Mouse (Mus musculus): ENCODE data around the gene Evx2.

The Evx2 gene

GRCm38 (mm10) chr2:74683471-74683951, 24.2 kb upstream of the Evx2 start:
- in situ Hi-C loops (cut with MboI, MseI): no loop called here

- in situ Hi-C loops (cut with MboI, MseI): no loop called here
These were observed 23.4 kb upstream of the Evx2 start for GRCm38 (mm10) chr2:74682796-74683195.

GRCm38 (mm10) chr2:74681594-74682531, 22.5 kb upstream of the Evx2 start:
- in situ Hi-C loops (cut with MboI, MseI): no loop called here

- in situ Hi-C loops (cut with MboI, MseI): no loop called here
These were observed 21.4 kb upstream of the Evx2 start for GRCm38 (mm10) chr2:74680561-74681398.

GRCm38 (mm10) chr2:74679980-74680379, 20.6 kb upstream of the Evx2 start:
- in situ Hi-C loops (cut with MboI, MseI): loop anchor here (5.0 to 10.0 kb wide), 3 partner anchors 375 to 1108 kb away; no protein-coding TSS in a partner anchor

- in situ Hi-C loops (cut with MboI, MseI): loop anchor here (5.0 to 10.0 kb wide), 3 partner anchors 375 to 1107 kb away; no protein-coding TSS in a partner anchor
These were observed 20.2 kb upstream of the Evx2 start for GRCm38 (mm10) chr2:74679596-74679971.

- in situ Hi-C loops (cut with MboI, MseI): loop anchor here (5.0 to 10.0 kb wide), 3 partner anchors 374 to 1107 kb away; no protein-coding TSS in a partner anchor
These were observed 19.7 kb upstream of the Evx2 start, which contains the start of gene Hoxd11 for GRCm38 (mm10) chr2:74678891-74679595. TSS of gene Hoxd11 (plus strand) at chr2:74679557.

- in situ Hi-C loops (cut with MboI, MseI): loop anchor here (5.0 to 10.0 kb wide), 3 partner anchors 372 to 1105 kb away; no protein-coding TSS in a partner anchor
These were observed 17.7 kb upstream of the Evx2 start for GRCm38 (mm10) chr2:74677106-74677505.

- in situ Hi-C loops (cut with MboI, MseI): loop anchor here (5.0 to 10.0 kb wide), 3 partner anchors 372 to 1104 kb away; no protein-coding TSS in a partner anchor
These were observed 17.2 kb upstream of the Evx2 start for GRCm38 (mm10) chr2:74676376-74677052.

- in situ Hi-C loops (cut with MboI, MseI): loop anchor here (5.0 to 10.0 kb wide), 3 partner anchors 371 to 1103 kb away; no protein-coding TSS in a partner anchor
These were observed 16.4 kb upstream of the Evx2 start for GRCm38 (mm10) chr2:74675666-74676282.

- in situ Hi-C loops (cut with MboI, MseI): loop anchor here (5.0 to 25.0 kb wide), 4 partner anchors 370 to 1103 kb away; partner anchors contain the start of gene Chrna1 (in 1 of the 2)
These were observed 15.7 kb upstream of the Evx2 start, which contains the start of gene Hoxd12 for GRCm38 (mm10) chr2:74674881-74675665. TSS of gene Hoxd12 (plus strand) at chr2:74675013.

GRCm38 (mm10) chr2:74673835-74674425, 14.6 kb upstream of the Evx2 start:
- in situ Hi-C loops (cut with MboI, MseI): loop anchor here (10.0 to 25.0 kb wide), 3 partner anchors 369 to 1087 kb away; partner anchors contain the start of gene Chrna1 (in 1 of the 2)

GRCm38 (mm10) chr2:74672481-74673362, 13.4 kb upstream of the Evx2 start:
- in situ Hi-C loops (cut with MboI, MseI): loop anchor here (10.0 to 25.0 kb wide), 3 partner anchors 368 to 1085 kb away; partner anchors contain the start of gene Chrna1 (in 1 of the 2)

- in situ Hi-C loops (cut with MboI, MseI): loop anchor here (10.0 to 25.0 kb wide), 3 partner anchors 367 to 1085 kb away; partner anchors contain the start of gene Chrna1 (in 1 of the 2)
These were observed 12.5 kb upstream of the Evx2 start for GRCm38 (mm10) chr2:74671847-74672246.

- in situ Hi-C loops (cut with MboI, MseI): loop anchor here (10.0 to 25.0 kb wide), 3 partner anchors 366 to 1083 kb away; partner anchors contain the start of gene Chrna1 (in 1 of the 2)
These were observed 11.4 kb upstream of the Evx2 start for GRCm38 (mm10) chr2:74670632-74671188.

GRCm38 (mm10) chr2:74669650-74670235, 10.4 kb upstream of the Evx2 start:
- in situ Hi-C loops (cut with MboI, MseI): loop anchor here (5.0 to 25.0 kb wide), 4 partner anchors 365 to 1082 kb away; partner anchors contain the start of gene Chrna1 (in 1 of the 2)
